Mouse (Mus musculus): ENCODE data around the gene Phlpp1.
A peak's percentile ranks its signal among the peaks of the same experiment; 100 is the strongest.

Phlpp1 gene

GRCm38 (mm10) chr1:106321432-106322126, 150.0 kb downstream of the Phlpp1 start:
- no peak for DNase-seq

- DNase-seq = no peak
These were observed 155.1 kb downstream of the Phlpp1 start for GRCm38 (mm10) chr1:106326691-106327090.

GRCm38 (mm10) chr1:106342100-106342499, 170.5 kb downstream of the Phlpp1 start:
- DNase-seq = no peak

GRCm38 (mm10) chr1:106345265-106345664, 173.7 kb downstream of the Phlpp1 start:
- no peak for DNase-seq

GRCm38 (mm10) chr1:106346776-106347175, 175.2 kb downstream of the Phlpp1 start:
- DNase-seq = peak; percentile 27

GRCm38 (mm10) chr1:106349116-106349515, 177.6 kb downstream of the Phlpp1 start:
- DNase-seq = no peak

GRCm38 (mm10) chr1:106351512-106351911, 180.0 kb downstream of the Phlpp1 start:
- no peak for DNase-seq

- no peak for DNase-seq
These were observed 181.4 kb downstream of the Phlpp1 start for GRCm38 (mm10) chr1:106352801-106353511.

GRCm38 (mm10) chr1:106353993-106354392, 182.4 kb downstream of the Phlpp1 start:
- DNase-seq = no peak

GRCm38 (mm10) chr1:106359474-106359873, 187.9 kb downstream of the Phlpp1 start:
- DNase-seq = no peak

- DNase-seq = no peak
These were observed 191.5 kb downstream of the Phlpp1 start for GRCm38 (mm10) chr1:106362841-106363604.

- no peak for DNase-seq
These were observed 197.8 kb downstream of the Phlpp1 start for GRCm38 (mm10) chr1:106369330-106369729.

- no peak for DNase-seq
These were observed 200.9 kb downstream of the Phlpp1 start for GRCm38 (mm10) chr1:106372446-106372845.

- DNase-seq = no peak
These were observed 202.1 kb downstream of the Phlpp1 start for GRCm38 (mm10) chr1:106373656-106374055.

GRCm38 (mm10) chr1:106374274-106374673, 202.7 kb downstream of the Phlpp1 start:
- DNase-seq = no peak

GRCm38 (mm10) chr1:106374971-106375370, 203.4 kb downstream of the Phlpp1 start:
- DNase-seq = no peak

- DNase-seq = no peak
These were observed 204.5 kb downstream of the Phlpp1 start for GRCm38 (mm10) chr1:106376003-106376402.

- DNase-seq = no peak
These were observed 208.9 kb downstream of the Phlpp1 start for GRCm38 (mm10) chr1:106380465-106380864.

- no peak for DNase-seq
These were observed 215.0 kb downstream of the Phlpp1 start for GRCm38 (mm10) chr1:106386542-106386941.

GRCm38 (mm10) chr1:106387264-106387663, 215.7 kb downstream of the Phlpp1 start:
- no peak for DNase-seq

- DNase-seq = peak; percentile 85
These were observed 218.1 kb downstream of the Phlpp1 start for GRCm38 (mm10) chr1:106389673-106390072.

GRCm38 (mm10) chr1:106393072-106393471, 221.5 kb downstream of the Phlpp1 start:
- DNase-seq = peak; percentile 33

GRCm38 (mm10) chr1:106394678-106395077, 223.1 kb downstream of the Phlpp1 start:
- DNase-seq = no peak

- DNase-seq = peak; percentile 62
These were observed 223.9 kb downstream of the Phlpp1 start for GRCm38 (mm10) chr1:106395476-106395875.

All from thymus, postnatal 4 days (tissue).